Mouse (Mus musculus) ES-E14 (cell line): ENCODE data around the gene Zbtb25.

Experiments
- HCFC1 ChIP-seq: IDR thresholded peaks from 2 replicates; pipeline ENCODE4 v1.6.1; 2012; ENCODE audit warnings: low read length, inconsistent platforms, borderline replicate concordance; ENCODE audit not compliant: insufficient read depth
- ZNF384 ChIP-seq: IDR thresholded peaks from 2 replicates; pipeline ENCODE4 v1.6.1; 2012; ENCODE audit warnings: low read depth, low read length, inconsistent platforms

DNA sequence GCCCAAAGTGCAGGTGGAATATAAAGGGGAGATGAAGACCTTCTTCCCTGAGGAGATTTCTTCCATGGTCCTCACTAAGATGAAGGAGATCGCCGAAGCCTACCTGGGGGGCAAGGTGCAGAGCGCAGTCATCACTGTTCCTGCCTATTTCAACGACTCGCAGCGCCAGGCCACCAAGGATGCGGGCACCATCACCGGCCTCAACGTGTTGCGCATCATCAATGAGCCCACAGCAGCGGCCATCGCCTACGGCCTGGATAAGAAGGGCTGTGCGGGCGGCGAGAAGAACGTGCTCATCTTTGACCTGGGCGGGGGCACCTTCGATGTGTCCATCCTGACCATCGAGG, 35.4 kb upstream of the Zbtb25 start:
- no peak for TF ChIP-seq HCFC1
- TF ChIP-seq ZNF384: no peak
